Comparison of ENCODE assay signal across 9 mouse cellular contexts in the genomic region with DNA sequence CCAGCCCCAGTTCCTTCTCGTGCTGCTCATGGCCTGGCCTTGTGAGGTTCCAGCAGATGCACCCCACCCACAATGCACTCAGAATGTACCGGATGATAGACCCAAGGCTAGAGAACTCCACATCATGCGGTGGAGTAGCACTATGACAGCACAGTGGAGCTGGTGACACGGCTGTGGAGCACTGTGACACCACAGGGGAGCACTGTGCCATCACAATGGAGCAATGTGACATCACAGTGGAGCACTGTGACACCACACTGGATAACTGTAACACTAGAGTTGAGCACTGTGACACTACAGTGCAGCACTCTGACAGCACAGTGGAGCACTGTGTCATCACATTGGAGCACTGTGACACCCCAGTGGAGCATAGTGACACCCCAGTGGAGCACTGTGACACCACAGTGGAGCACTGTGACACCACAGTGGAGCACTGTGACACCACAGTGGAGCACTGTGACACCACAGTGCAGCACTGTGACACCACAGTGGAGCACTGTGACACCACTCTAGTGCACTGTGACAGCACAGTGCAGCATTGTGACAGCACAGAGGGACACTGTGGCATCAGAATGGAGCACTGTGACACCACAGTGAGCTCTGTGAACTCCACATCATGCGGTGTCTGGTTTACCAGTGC.
DNase-seq lines count a peak whose midpoint lies in the region; ATAC-seq and TF ChIP-seq lines count a peak whose summit lies in the region.
"Had no signal": no experiment of that assay in that cellular context is flagged by ENCODE, and none has a peak within 500 bp of the region (broad histone marks: within the 10 kb centered on the region; RNA-seq: fewer than 3 reads in every experiment).

No protein-coding gene starts in this region.

- intact Hi-C loops in gastrocnemius, postnatal 14 days (cut with DNase I; ENCODE audit: low total_unique reads): no loop called here

- TF ChIP-seq CTCF in lung, postnatal 0 days (IDR thresholded peaks at IDR 0.05): no peak
- TF ChIP-seq CTCF in liver, embryonic 14.5 days (IDR thresholded peaks at IDR 0.05; ENCODE audit: low read depth): no peak

- no peak overlapping the region for H3K4me2 ChIP-seq in lung, postnatal 0 days (replicated peaks; ENCODE audit: low read depth, low read length)
- no peak overlapping the region for H3K4me2 ChIP-seq in liver, embryonic 14.5 days (ENCODE audit: low read depth)
- H3K4me2 ChIP-seq in stomach, embryonic 16.5 days (ENCODE audit: low read depth, low read length): no peak overlapping the region

- no peak overlapping the region for H3K4me3 ChIP-seq in lung, postnatal 0 days (ENCODE audit: low read depth, low read length)
- H3K4me3 ChIP-seq in liver, embryonic 14.5 days (ENCODE audit: insufficient read depth in 1 of 2, low read depth in 2 of 2, low read length in 2 of 2): no peak overlapping the region
- no peak overlapping the region for H3K4me3 ChIP-seq in stomach, embryonic 16.5 days (replicated peaks; ENCODE audit: low read length)

- no peaks in the 10 kb centered on the region for H3K36me3 ChIP-seq in lung, postnatal 0 days (ENCODE audit: insufficient read depth, low read length)
- H3K36me3 ChIP-seq in liver, embryonic 14.5 days (replicated peaks; ENCODE audit: control insufficient read depth, insufficient read depth, low read depth): no peaks in the 10 kb centered on the region
- H3K36me3 ChIP-seq in stomach, embryonic 16.5 days (ENCODE audit: control insufficient read depth, insufficient read depth, low read length): no peaks in the 10 kb centered on the region

- H3K4me1 ChIP-seq in lung, postnatal 0 days (ENCODE audit: insufficient read depth, low read depth, low read length): no peaks in the 10 kb centered on the region
- no peaks in the 10 kb centered on the region for H3K4me1 ChIP-seq in liver, embryonic 14.5 days (replicated peaks; ENCODE audit: control insufficient read depth in 2 of 2, insufficient read depth in 2 of 2, low read length in 1 of 2)
- 0 out of 2 replicates have a peak, but pooled peaks cover 2% of the 10 kb centered on the region for H3K4me1 ChIP-seq in stomach, embryonic 16.5 days (ENCODE audit: control insufficient read depth, insufficient read depth, low read length)

- TF ChIP-seq EP300 in lung, postnatal 0 days (IDR thresholded peaks at IDR 0.05): no peak
- TF ChIP-seq EP300 in liver, embryonic 14.5 days (IDR thresholded peaks at IDR 0.05; ENCODE audit: low read depth): no peak

- H3K9ac ChIP-seq in lung, postnatal 0 days (replicated peaks; ENCODE audit: low read depth): no peak overlapping the region
- H3K9ac ChIP-seq in liver, embryonic 14.5 days (replicated peaks): no peak overlapping the region
- no peak overlapping the region for H3K9ac ChIP-seq in stomach, embryonic 16.5 days (ENCODE audit: low read length)

- peak; percentile 73 for ATAC-seq in lung, postnatal 0 days
- ATAC-seq in hematopoietic stem cell, adult 5-6 weeks (replicated peaks in 1 of 2; ENCODE audit: insufficient read depth in 1 of 2, low FRiP score in 2 of 2, low TSS enrichment in 1 of 2, low read depth in 1 of 2, poor library complexity in 2 of 2, severe bottlenecking in 2 of 2): peak; percentile 87 to 95
- peak; percentile 79 for ATAC-seq in liver, embryonic 14.5 days (ENCODE audit: insufficient read depth)
- ATAC-seq in stomach, embryonic 16.5 days (ENCODE audit: insufficient read depth, low FRiP score): peak; percentile 90

- DNase-seq in lung, postnatal 0 days (ENCODE audit: low spot score): no peak
- DNase-seq in lung, postnatal 25 days (ENCODE audit: low spot score): no peak
- DNase-seq in liver, embryonic 14.5 days (ENCODE audit: low read depth in 3 of 3, low spot score in 3 of 3): no peak
- DNase-seq in thymus, postnatal 14 days: no peak
- no peak for DNase-seq in gastrocnemius, postnatal 14 days
- DNase-seq: embryo, embryonic 11 days; thymus, postnatal 36 days had no signal

- no peaks in the 10 kb centered on the region for H3K9me3 ChIP-seq in lung, postnatal 0 days (ENCODE audit: low read length)
- H3K9me3 ChIP-seq in liver, embryonic 14.5 days (ENCODE audit: control insufficient read depth, low read length): no peaks in the 10 kb centered on the region
- H3K9me3 ChIP-seq in stomach, embryonic 16.5 days (replicated peaks; ENCODE audit: control insufficient read depth, low read length): no peaks in the 10 kb centered on the region

- H3K27ac ChIP-seq in lung, postnatal 0 days (ENCODE audit: low read length): no peak overlapping the region
- H3K27ac ChIP-seq in liver, embryonic 14.5 days: no peak overlapping the region
- no peak overlapping the region for H3K27ac ChIP-seq in stomach, embryonic 16.5 days (ENCODE audit: low read length)

- H3K27me3 ChIP-seq in lung, postnatal 0 days (replicated peaks; ENCODE audit: insufficient read depth, low read length): no peaks in the 10 kb centered on the region
- no peaks in the 10 kb centered on the region for H3K27me3 ChIP-seq in liver, embryonic 14.5 days (ENCODE audit: control insufficient read depth, insufficient read depth, low read length)
- no peaks in the 10 kb centered on the region for H3K27me3 ChIP-seq in stomach, embryonic 16.5 days (ENCODE audit: control insufficient read depth, insufficient read depth, low read length)

- 86% methylated on average over 5 of the region's 5 CpGs for WGBS in lung, postnatal 0 days
- WGBS in liver, embryonic 14.5 days (ENCODE audit: insufficient replicate concordance): 61% methylated on average over 5 of the region's 5 CpGs
- whole genome bisulfite sequencing in stomach, embryonic 16.5 days: 88% methylated on average over 5 of the region's 5 CpGs
